Mouse (Mus musculus): ENCODE results near the gene Myl6b.

DNA sequence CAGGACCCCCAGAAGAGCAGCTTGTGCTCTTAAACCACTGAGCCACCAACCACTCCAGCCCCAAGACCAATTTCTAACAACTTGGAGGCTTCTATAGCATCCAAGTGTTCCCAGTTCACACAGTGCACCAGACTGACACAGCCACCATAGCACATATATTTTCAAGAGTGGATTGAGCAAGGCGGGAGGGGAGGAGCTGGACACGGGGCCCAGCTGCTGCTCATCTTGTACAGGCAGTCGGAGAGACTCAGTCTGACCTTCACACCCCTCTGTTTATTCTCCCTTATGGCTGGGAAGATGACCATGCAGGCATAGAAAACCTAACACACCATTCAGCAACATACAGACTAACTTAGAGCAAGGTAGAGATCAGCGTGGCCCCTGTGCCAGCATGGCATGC is 11.3 kb upstream of the Myl6b start:
- TF ChIP-seq MAZ (IDR thresholded peaks at IDR 0.05; ENCODE audit: low read depth, low read length) (no peak), SIN3A (IDR thresholded peaks at IDR 0.05; ENCODE audit: low read length) (no peak)

Data from CH12.LX (cell line).